Mouse (Mus musculus) cerebellum, adult 2 months (tissue): Measurements from ENCODE around the gene Dock4. TPM values are rescaled to one million over a fixed set of nuclear protein-coding genes. Genes with fewer than 3 reads are reported as not detected.

ENCODE experiments used
- DNase-seq, 2 experiments: peaks; one replicate each; pipeline ENCODE4 v3.0.0; 2021
- H3K27ac ChIP-seq: fragments of 200-500 bp; 2 replicates; pipeline ENCODE4 v1.5.1; 2012; ENCODE audit warnings: low read length, control low read depth, inconsistent platforms; ENCODE audit not compliant: insufficient read depth
- H3K27me3 ChIP-seq: fragments of 200-500 bp; 2 replicates; pipeline ENCODE4 v1.6.1; 2012; ENCODE audit warnings: inconsistent platforms, mild to moderate bottlenecking, low read length, moderate library complexity; ENCODE audit not compliant: control insufficient read depth, insufficient read depth
- H3K4me1 ChIP-seq: fragments of 200-500 bp; 2 replicates; pipeline ENCODE4 v1.6.1; 2011; ENCODE audit warnings: low read length; ENCODE audit not compliant: control insufficient read depth, insufficient read depth
- H3K4me3 ChIP-seq: fragments of 200-500 bp; replicated peaks from 2 replicates; pipeline ENCODE3; 2011; ENCODE audit warnings: mild to moderate bottlenecking, low read depth, low read length, control low read depth; ENCODE audit not compliant: insufficient read depth
- CTCF ChIP-seq: fragments of 200-500 bp; IDR thresholded peaks from 2 replicates; pipeline ENCODE4 v1.5.1; 2011; ENCODE audit warnings: low read depth, mild to moderate bottlenecking, control low read depth, low read length, moderate library complexity, borderline replicate concordance; ENCODE audit not compliant: insufficient read depth
- POLR2A ChIP-seq: fragments of 200-500 bp; IDR thresholded peaks from 2 replicates; pipeline ENCODE4 v1.6.1; 2011; ENCODE audit warnings: low read length, control low read depth, borderline replicate concordance; ENCODE audit not compliant: insufficient read depth
- WGBS: fragments of 180-500 bp; shearing (Covaris S2); methylation state at CpG from one replicate; pipeline ENCODE4 v1.1.7; 2018; 5-methylcytosine and 5-hydroxymethylcytosine counted together
- polyA plus RNA-seq: library from polyadenylated mRNA; depleted of rRNA; stranded (reverse); fragments of >200 nt; gene quantifications from 2 replicates; pipeline ENCODE4 v1.2.3, GENCODE M21; 2012

The Dock4 gene
- polyA plus RNA-seq, 1 experiment = 35.6 TPM

- WGBS = 87% methylated on average over 2 of the region's 2 CpGs
- Histone ChIP-seq H3K27ac (no peak overlapping the region), H3K4me3 (no peak overlapping the region), H3K27me3 (no peaks in the 10 kb centered on the region), H3K4me1 (peaks cover 2% of the 10 kb centered on the region; the same call in 1 of the 2 replicates)
- no peak for TF ChIP-seq CTCF
- TF ChIP-seq POLR2A = no peak
- DNase-seq = no peak
Observed at GRCm38 (mm10) chr12:40654312-40654711, 208.6 kb downstream of the Dock4 start.

GRCm38 (mm10) chr12:40655861-40656260 is 210.1 kb downstream of the Dock4 start:
- H3K27ac ChIP-seq = no peak overlapping the region
- H3K4me1 ChIP-seq = peaks cover 2% of the 10 kb centered on the region; the same call in 1 of the 2 replicates
- no peak for DNase-seq
- 92% methylated on average over 2 of the region's 2 CpGs for WGBS
- no peak overlapping the region for H3K4me3 ChIP-seq
- H3K27me3 ChIP-seq = no peaks in the 10 kb centered on the region
- TF ChIP-seq POLR2A = no peak
- TF ChIP-seq CTCF = no peak

DNA sequence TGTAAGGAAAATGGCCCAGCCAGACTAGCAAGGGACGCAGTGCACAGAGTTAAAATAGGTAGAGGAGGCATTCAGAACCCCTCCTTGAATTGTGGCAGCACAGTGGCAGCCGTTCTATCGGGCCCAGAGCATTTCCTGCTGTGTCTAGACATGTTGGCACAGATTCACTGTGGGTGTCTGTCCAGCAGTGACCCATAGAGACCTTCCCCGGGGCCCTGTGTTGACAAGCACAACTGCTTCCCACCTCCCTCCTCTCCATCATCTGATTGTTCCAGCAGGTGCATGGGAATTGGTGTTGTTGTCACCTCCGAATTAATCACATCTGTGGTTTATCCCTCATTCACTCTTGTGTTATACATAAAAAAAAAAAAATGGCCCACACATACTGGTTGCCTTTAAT is 210.7 kb downstream of the Dock4 start:
- Histone ChIP-seq H3K27ac (no peak overlapping the region), H3K4me3 (no peak overlapping the region), H3K4me1 (peaks cover 2% of the 10 kb centered on the region; the same call in 1 of the 2 replicates), H3K27me3 (no peaks in the 10 kb centered on the region)
- 35% methylated on average over 5 of the region's 5 CpGs for WGBS
- TF ChIP-seq POLR2A (no peak), CTCF (no peak)
- no peak for DNase-seq

- Histone ChIP-seq H3K4me3 (no peak overlapping the region), H3K27me3 (no peaks in the 10 kb centered on the region), H3K4me1 (peaks cover 2% of the 10 kb centered on the region; the same call in 1 of the 2 replicates), H3K27ac (no peak overlapping the region)
- no peak for DNase-seq
- WGBS = 79% methylated on average over 4 of the region's 4 CpGs
- no peak for TF ChIP-seq CTCF
- no peak for TF ChIP-seq POLR2A
Observed at GRCm38 (mm10) chr12:40657229-40657885, 211.6 kb downstream of the Dock4 start.

DNA sequence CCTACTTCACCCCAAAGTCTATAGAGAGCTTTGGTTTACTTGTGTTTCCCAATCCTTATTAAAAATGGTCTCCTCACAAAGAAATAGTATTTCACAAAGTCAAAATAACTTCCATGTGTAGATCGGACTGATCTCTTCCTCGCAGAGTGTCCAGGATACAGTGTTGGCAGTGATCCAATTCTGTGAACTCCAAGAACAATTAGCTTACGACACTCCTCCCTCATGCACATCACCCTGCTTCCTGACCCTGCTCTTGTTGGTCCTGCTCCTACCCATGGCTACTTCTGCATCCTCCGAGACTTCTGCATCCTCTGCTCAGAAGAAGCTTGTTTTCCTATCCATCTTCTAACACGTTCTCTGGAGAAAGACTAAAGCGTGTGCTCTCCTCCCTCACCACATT is 213.9 kb downstream of the Dock4 start:
- Histone ChIP-seq H3K27me3 (no peaks in the 10 kb centered on the region), H3K4me1 (peaks cover 2% of the 10 kb centered on the region; the same call in 1 of the 2 replicates), H3K27ac (no peak overlapping the region), H3K4me3 (no peak overlapping the region)
- TF ChIP-seq POLR2A = no peak
- no peak for TF ChIP-seq CTCF
- 58% methylated on average over 6 of the region's 6 CpGs for WGBS
- peak in 1 of 2 experiments; percentile 20 for DNase-seq

DNA sequence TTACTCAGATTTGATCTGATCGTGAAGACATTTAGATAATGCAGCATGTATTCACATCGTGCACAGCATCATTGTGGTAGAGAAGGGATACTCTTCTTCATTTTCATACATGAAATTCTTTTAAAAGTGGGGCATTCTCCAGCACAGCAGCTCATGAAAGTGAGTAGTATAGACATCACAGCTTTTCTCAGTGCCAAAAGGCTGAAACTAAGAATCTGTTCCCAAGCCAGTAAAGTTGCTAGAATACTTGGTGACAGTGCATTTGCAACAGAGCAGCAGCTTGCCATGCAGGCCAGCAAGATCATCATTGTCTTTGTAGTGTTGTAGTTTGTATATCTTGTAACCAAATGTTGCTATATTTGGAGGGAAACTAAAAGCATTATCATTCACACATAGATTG is 223.7 kb downstream of the Dock4 start:
- WGBS = 95% methylated on average over 2 of the region's 2 CpGs
- Histone ChIP-seq H3K4me1 (peaks cover 6% of the 10 kb centered on the region), H3K27ac (no peak overlapping the region), H3K27me3 (no peaks in the 10 kb centered on the region), H3K4me3 (no peak overlapping the region)
- no peak for DNase-seq
- TF ChIP-seq POLR2A (no peak), CTCF (no peak)

- H3K27ac ChIP-seq = no peak overlapping the region
- no peaks in the 10 kb centered on the region for H3K27me3 ChIP-seq
- TF ChIP-seq CTCF = no peak
- TF ChIP-seq POLR2A = no peak
- peaks cover 6% of the 10 kb centered on the region for H3K4me1 ChIP-seq
- peak in 1 of 2 experiments; percentile 36 for DNase-seq
- no peak overlapping the region for H3K4me3 ChIP-seq
Observed at GRCm38 (mm10) chr12:40670766-40671165, 225.0 kb downstream of the Dock4 start.

DNA sequence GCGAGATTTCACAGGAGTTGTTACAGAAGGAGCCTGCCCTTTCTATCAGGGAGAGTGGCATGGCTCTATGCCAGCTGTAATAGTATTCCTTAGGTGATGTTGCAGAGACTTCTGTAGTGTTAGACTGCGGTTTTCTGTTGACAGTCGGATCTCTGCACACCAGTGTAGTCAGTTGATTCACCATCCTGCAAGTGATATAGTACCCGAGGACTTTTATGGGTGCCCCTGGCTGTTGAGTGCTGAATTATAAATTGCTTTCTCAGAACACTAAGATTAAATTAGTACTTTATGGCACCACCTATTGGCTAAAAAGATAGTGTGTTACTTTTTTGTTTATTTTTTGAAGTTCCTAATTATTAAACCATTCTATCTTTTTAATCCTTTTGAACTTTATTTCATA is 234.0 kb downstream of the Dock4 start:
- DNase-seq = no peak
- TF ChIP-seq POLR2A (no peak), CTCF (no peak)
- Histone ChIP-seq H3K27me3 (no peaks in the 10 kb centered on the region), H3K27ac (no peak overlapping the region), H3K4me3 (no peak overlapping the region), H3K4me1 (no peaks in the 10 kb centered on the region)
- WGBS = 69% methylated on average over 4 of the region's 4 CpGs
